Mouse (Mus musculus) ES-E14 (cell line): Measurements from ENCODE around the gene Col8a1.

Source experiments
- CHD2 ChIP-seq: IDR thresholded peaks from 2 replicates; pipeline ENCODE4 v1.6.1; 2014; ENCODE audit warnings: mild to moderate bottlenecking, low read depth, low read length, inconsistent platforms
- MAFK ChIP-seq: IDR thresholded peaks from 2 replicates; pipeline ENCODE4 v1.6.1; 2014; ENCODE audit warnings: mild to moderate bottlenecking, low read depth, low read length, inconsistent platforms; ENCODE audit not compliant: insufficient read depth
- ZC3H11A ChIP-seq: IDR thresholded peaks from 2 replicates; pipeline ENCODE4 v1.6.1; 2012; ENCODE audit warnings: low read depth, mild to moderate bottlenecking, inconsistent platforms, low read length, borderline replicate concordance
- ZNF384 ChIP-seq: IDR thresholded peaks from 2 replicates; pipeline ENCODE4 v1.6.1; 2012; ENCODE audit warnings: low read depth, low read length, inconsistent platforms

- TF ChIP-seq ZC3H11A (no peak), MAFK (no peak), ZNF384 (no peak), CHD2 (no peak)
These were observed 5.3 kb upstream of the Col8a1 start for GRCm38 (mm10) chr16:57759862-57760261.
